Mouse (Mus musculus) embryonic facial prominence, embryonic 15.5 days (tissue): ENCODE data around the gene Hsd3b2. TPM values are rescaled to one million over a fixed set of nuclear protein-coding genes. Genes with fewer than 3 reads are reported as not detected.

Source experiments
- polyA plus RNA-seq: library from polyadenylated mRNA; unstranded; fragments of >200 nt; fragmentation: Nextera tagmentation; extraction: Ambion mirVana; gene quantifications from 2 replicates; pipeline ENCODE4 v1.2.1, GENCODE M21; 2015

The Hsd3b2 gene
- polyA plus RNA-seq, 1 experiment from 2014 or later = not detected

Other genes with a start within 250 kb of the Hsd3b2 start
- not detected in 2 replicates for gene Hsd3b4, start 214.0 kb downstream of the Hsd3b2 start, polyA plus RNA-seq
- not detected in 2 replicates for gene Gm10681, start 135.7 kb downstream of the Hsd3b2 start, polyA plus RNA-seq
- not detected in 2 replicates for gene Hsd3b5, start 94.3 kb downstream of the Hsd3b2 start, polyA plus RNA-seq
- gene Hsd3b3, start 38.6 kb upstream of the Hsd3b2 start, polyA plus RNA-seq = not detected in 2 replicates
- 1.4 and 1.9 TPM in 2 replicates for gene Hsd3b6, start 89.9 kb upstream of the Hsd3b2 start, polyA plus RNA-seq
- not detected in 2 replicates for gene Hsd3b1, start 135.3 kb upstream of the Hsd3b2 start, polyA plus RNA-seq
- not detected in 2 replicates for gene Hao2, start 168.7 kb upstream of the Hsd3b2 start, polyA plus RNA-seq